Mouse (Mus musculus): ENCODE results near the gene Polr2j.
A peak's percentile ranks its signal among the peaks of the same experiment; 100 is the strongest.
"Not testable (repeated sequence)": the region's sequence is repeated elsewhere in the genome, so short reads cannot be mapped to it uniquely, and the experiment has no call there.

The Polr2j gene

DNA sequence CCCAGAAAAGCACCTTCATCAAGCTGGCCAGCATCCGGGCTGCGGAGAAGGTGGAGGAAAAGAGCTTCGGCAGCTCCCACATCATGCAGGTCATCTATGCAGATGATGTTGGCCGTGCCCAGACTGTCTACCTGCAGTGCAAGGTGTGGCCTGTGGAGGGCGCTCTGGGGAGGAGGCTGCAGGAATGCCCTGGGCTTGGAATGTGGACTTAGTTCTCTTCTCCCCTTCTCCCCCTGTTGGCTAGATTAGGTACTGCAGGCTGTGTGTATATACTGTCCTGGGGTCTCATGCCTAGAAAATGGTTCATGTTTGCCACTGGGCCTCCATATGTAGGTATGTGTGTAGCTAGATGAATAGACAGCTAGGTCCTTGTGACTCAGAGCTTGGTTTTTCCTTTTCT is 11.9 kb upstream of the Polr2j start:
- peak; percentile 35 for DNase-seq (ENCODE audit: low read depth, low spot score)

- DNase-seq (ENCODE audit: low read depth, low spot score): no peak
Observed at GRCm38 (mm10) chr5:136108486-136108885, 7.9 kb upstream of the Polr2j start.

GRCm38 (mm10) chr5:136109042-136109441 is 7.4 kb upstream of the Polr2j start:
- no peak for DNase-seq (ENCODE audit: low read depth, low spot score)

DNA sequence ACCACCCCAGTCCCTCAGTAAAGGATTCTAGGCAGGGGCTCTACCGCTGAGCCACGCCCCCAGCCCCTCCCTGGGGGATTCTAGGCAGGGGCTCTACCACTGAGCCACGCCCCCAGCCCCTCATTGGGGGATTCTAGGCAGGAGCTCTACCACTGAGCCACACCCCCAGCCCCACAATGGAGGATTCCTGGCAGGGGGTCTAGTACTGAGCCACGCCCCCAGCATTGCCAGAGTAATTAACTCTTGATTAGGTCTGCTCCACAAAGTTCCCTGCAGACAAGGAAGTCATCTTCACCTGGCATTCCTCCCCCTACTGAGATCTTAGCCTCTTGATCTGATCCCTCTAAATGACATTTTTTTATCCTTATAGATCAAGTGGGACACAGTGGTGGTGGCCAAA is 2.9 kb upstream of the Polr2j start:
- DNase-seq (ENCODE audit: low read depth, low spot score): not testable (repeated sequence)

- no peak for DNase-seq (ENCODE audit: low read depth, low spot score)
Observed at GRCm38 (mm10) chr5:136116784-136117112, 317 bp downstream of the Polr2j start.

- no peak for DNase-seq (ENCODE audit: low read depth, low spot score)
Observed at GRCm38 (mm10) chr5:136122165-136122564, 5.7 kb downstream of the Polr2j start.

- DNase-seq (ENCODE audit: low read depth, low spot score): peak; percentile 98
Observed at GRCm38 (mm10) chr5:136135571-136136291, 19.3 kb downstream of the Polr2j start, which contains the start of the genes Lrwd1 and Alkbh4. TSS of gene Lrwd1 (minus strand) at chr5:136136074. TSS of gene Alkbh4 (plus strand) at chr5:136136146.

GRCm38 (mm10) chr5:136136292-136136990 is 20.0 kb downstream of the Polr2j start:
- no peak for DNase-seq (ENCODE audit: low read depth, low spot score)

GRCm38 (mm10) chr5:136137658-136138274 is 21.3 kb downstream of the Polr2j start:
- peak; percentile 75 for DNase-seq (ENCODE audit: low read depth, low spot score)

- no peak for DNase-seq (ENCODE audit: low read depth, low spot score)
Observed at GRCm38 (mm10) chr5:136139393-136139792, 23.0 kb downstream of the Polr2j start.

DNA sequence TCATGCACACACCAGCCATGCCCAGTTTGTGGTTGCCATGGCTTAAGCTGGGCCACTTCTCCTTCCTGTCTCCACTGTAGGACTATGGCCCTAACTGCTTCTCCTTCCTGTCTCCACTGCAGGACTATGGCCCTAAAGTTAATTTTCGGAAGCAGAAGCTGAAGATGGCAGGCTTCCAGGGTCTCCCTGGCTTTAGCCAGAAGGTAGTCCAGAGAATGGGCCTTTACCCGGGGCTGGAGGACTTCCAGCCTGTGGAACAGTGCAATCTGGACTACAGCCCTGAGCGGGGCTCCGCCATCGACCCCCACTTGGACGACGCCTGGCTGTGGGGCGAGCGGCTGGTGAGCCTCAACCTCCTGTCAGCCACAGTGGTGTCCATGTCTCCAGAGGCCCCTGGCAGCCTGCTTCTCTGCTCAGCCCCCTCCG is 23.6 kb downstream of the Polr2j start:
- DNase-seq (ENCODE audit: low read depth, low spot score): no peak

DNA sequence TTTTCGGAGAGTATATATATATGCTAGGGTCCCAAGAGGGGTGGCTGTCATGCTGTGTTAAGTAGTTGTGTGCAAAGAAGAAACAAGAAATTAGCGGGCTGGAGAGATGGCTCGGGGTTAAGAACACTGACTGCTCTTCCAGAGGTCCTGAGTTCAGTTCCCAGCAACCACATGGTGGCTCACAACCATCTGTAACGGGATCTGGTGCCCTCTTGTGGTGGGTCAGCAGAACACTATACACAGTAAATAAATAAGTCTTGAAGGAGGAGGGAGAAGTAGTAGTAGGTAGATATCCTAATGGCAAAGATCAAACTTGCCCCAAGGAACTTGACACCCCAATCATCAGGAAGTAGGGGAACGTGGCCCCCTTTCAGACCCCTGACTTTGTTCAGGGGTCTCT is 26.3 kb downstream of the Polr2j start:
- peak; percentile 32 for DNase-seq (ENCODE audit: low read depth, low spot score)

- peak; percentile 43 for DNase-seq (ENCODE audit: low read depth, low spot score)
Observed at GRCm38 (mm10) chr5:136143161-136143755, 26.8 kb downstream of the Polr2j start.

DNA sequence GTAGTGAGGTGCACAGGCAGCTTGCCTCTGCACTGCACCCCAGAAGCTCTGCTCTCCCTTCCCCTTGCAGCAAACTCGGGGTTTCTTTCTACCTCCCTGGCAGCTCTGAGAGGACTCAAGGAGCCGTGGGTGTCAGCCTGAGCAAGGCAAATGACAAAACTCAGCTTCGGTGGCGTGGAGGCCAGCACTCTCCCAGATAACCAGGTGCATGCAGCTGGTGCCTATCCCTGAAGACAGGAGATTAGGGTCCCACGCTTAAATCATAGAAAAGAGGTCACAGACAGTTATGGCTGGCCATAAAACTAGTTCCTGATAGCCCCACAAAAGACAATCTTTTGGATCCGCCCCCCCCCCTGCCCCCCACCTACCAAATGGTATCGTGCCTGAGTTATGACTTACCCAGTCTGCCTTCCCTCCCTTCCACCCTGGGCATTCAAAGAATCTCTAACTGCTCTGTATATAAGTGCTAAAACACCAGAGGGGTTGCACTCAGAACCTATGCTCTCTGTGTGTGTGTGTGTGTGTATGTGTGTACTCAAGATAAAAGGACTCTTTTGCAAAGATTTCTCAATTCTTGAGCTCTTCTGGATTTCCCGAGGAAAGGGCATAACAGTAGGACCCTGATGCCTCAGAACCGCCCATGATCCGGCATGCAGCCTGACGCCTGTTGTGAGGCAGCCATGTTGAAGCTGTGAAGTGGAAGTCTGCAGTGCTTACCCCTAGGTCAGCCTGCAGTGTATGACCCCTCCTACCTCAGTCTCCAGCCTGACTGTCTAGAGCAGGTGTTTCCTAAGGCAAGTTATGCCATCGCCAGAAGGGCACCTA is 28.4 kb downstream of the Polr2j start:
- no peak for DNase-seq (ENCODE audit: low read depth, low spot score)

DNA sequence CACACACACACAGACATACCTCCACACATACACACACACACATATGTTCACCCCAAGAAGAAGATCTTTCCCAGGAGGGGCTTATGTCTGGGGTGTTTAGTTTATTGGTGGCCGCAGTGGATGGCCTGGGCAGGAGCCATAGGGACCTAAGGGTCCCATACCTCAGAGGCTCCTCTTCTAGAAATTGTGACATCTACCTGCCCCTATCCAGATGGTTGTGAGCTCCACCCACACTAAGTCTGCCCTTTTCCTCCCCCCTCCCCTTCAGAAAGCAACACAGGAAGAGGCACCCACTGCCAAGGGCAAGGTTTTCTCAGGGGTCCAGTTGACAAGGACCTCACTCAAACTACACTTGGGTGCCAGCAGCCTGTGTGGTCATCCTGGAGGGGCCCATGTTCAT is 30.5 kb downstream of the Polr2j start:
- DNase-seq (ENCODE audit: low read depth, low spot score): peak; percentile 78

DNA sequence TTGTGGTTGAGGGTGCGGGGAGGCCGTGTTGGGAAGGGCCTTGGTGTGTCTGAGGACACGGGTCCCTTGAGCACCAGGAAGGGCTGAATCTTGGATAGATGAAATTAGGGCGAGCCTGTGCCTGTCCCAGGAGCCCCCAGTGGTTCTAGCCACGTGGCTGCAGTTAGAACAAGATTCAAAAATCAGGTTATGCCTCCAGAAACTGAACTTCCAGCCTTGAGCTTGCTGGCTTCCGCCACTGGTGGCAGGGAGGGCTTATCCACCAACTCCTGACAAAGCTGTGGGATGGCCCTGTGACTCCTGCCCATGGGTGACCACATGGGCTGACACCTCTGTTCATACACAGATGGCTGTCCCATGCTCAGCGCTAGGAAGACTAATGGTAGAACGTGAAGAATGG is 31.3 kb downstream of the Polr2j start:
- no peak for DNase-seq (ENCODE audit: low read depth, low spot score)

- peak; percentile 60 for DNase-seq (ENCODE audit: low read depth, low spot score)
Observed at GRCm38 (mm10) chr5:136149134-136149576, 32.7 kb downstream of the Polr2j start.

DNA sequence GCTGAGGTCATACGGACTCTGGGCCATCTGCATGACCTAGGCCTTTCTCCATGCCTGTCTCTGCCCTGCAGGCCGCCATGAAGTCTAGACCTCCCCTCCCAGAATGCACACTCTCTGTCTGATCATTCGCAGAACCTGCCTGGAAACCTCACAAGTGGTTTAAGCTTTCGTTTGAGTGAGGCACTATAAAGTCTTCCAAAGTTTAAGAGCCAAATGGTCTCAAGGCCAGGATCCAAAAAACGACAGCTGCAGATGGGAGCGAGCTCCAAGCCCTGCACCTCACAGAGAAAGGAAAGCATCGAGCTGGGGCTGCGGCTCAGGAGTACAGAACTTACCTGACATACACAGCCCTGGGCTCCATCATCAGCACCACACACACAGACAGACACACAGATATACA is 35.9 kb downstream of the Polr2j start:
- DNase-seq (ENCODE audit: low read depth, low spot score): no peak

GRCm38 (mm10) chr5:136155399-136155798 is 39.0 kb downstream of the Polr2j start:
- DNase-seq (ENCODE audit: low read depth, low spot score): peak; percentile 42

GRCm38 (mm10) chr5:136160084-136160483 is 43.7 kb downstream of the Polr2j start:
- DNase-seq (ENCODE audit: low read depth, low spot score): not testable (repeated sequence)

- no peak for DNase-seq (ENCODE audit: low read depth, low spot score)
Observed at GRCm38 (mm10) chr5:136163807-136164474, 47.5 kb downstream of the Polr2j start.

Data from CD4-positive helper T cell, adult 2 months (primary cell).